13 mouse cellular contexts compared by ENCODE assay signal in the genomic region with DNA sequence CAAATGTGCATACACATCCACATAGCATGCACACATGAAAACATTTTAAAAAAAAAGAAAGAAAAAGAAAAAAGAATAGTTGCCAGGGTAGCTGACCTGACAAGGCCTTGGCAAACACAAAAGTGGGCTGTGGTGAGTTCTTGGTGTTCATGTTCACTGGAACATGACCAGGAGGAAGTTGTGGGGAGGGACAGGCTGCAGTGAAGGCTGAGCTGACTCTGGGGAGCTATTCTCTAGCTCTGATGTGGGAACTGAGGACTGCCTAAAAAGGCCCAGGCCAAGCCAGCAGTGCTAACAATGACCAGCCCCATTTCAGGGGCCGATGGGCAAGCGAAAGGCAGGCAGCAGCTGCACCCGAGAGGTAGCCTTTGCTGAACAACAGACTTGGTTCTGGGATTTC.
DNase-seq lines count a peak whose midpoint lies in the region; ATAC-seq and TF ChIP-seq lines count a peak whose summit lies in the region.
"Had no signal": no experiment of that assay in that cellular context is flagged by ENCODE, and none has a peak within 500 bp of the region (broad histone marks: within the 10 kb centered on the region; RNA-seq: fewer than 3 reads in every experiment).

No protein-coding gene starts in this region.

- no peak for DNase-seq in midbrain, embryonic 10.5 days (ENCODE audit: low spot score)
- peak; percentile 41 to 44 for DNase-seq in B cell, adult 2 months
- DNase-seq in Muller cell, postnatal 12 days (ENCODE audit: inconsistent ontology term), result peak; percentile 45
- no peak for DNase-seq in thymus, adult 2 months
- no peak for DNase-seq in T-cell, adult 2 months (ENCODE audit: low spot score)
- DNase-seq: adrenal gland, postnatal 25 days; heart, postnatal 10 days; right cerebral cortex, postnatal 4 days had no signal

- 0 out of 2 replicates have a peak overlapping the region, but pooled peaks have one; percentile 4 for H3K27ac ChIP-seq in midbrain, embryonic 10.5 days (replicated peaks)
- no peak overlapping the region for H3K27ac ChIP-seq in midbrain, embryonic 13.5 days
- H3K27ac ChIP-seq in macrophage, result peak overlapping the region; percentile 8; the same call in 1 of the 2 replicates
- H3K27ac ChIP-seq in thymus, adult 2 months (ENCODE audit: control insufficient read depth, insufficient read depth, low read length), result no peak overlapping the region
- H3K27ac ChIP-seq: embryonic facial prominence, embryonic 13.5 days; liver, embryonic 15.5 days; neural tube, embryonic 15.5 days had no signal

- H3K79me2 ChIP-seq in macrophage (ENCODE audit: inconsistent target), result peaks cover 94% of the 10 kb centered on the region

- H3K4me3 ChIP-seq in midbrain, embryonic 10.5 days, result no peak overlapping the region
- no peak overlapping the region for H3K4me3 ChIP-seq in midbrain, embryonic 13.5 days (replicated peaks)
- no peak overlapping the region for H3K4me3 ChIP-seq in macrophage (ENCODE audit: inconsistent target)
- no peak overlapping the region for H3K4me3 ChIP-seq in thymus, adult 2 months (ENCODE audit: control insufficient read depth, insufficient read depth, low read length)
- H3K4me3 ChIP-seq: embryonic facial prominence, embryonic 13.5 days; liver, embryonic 15.5 days; neural tube, embryonic 15.5 days had no signal

- H3K9ac ChIP-seq in midbrain, embryonic 13.5 days (replicated peaks), result no peak overlapping the region
- H3K9ac ChIP-seq: embryonic facial prominence, embryonic 13.5 days; liver, embryonic 15.5 days; neural tube, embryonic 15.5 days had no signal

- no peak overlapping the region for H3K4me2 ChIP-seq in midbrain, embryonic 13.5 days (replicated peaks)
- H3K4me2 ChIP-seq: embryonic facial prominence, embryonic 13.5 days; liver, embryonic 15.5 days; neural tube, embryonic 15.5 days had no signal

- H3K27me3 ChIP-seq in midbrain, embryonic 10.5 days (ENCODE audit: low read depth, poor library complexity, severe bottlenecking), result peaks cover 10% of the 10 kb centered on the region
- no peaks in the 10 kb centered on the region; the same call in 1 of the 2 replicates for H3K27me3 ChIP-seq in midbrain, embryonic 13.5 days
- no peaks in the 10 kb centered on the region for H3K27me3 ChIP-seq in thymus, adult 2 months (ENCODE audit: control insufficient read depth, insufficient read depth, low read length)
- H3K27me3 ChIP-seq: neural tube, embryonic 15.5 days had no signal

- peaks cover 22% of the 10 kb centered on the region for H3K4me1 ChIP-seq in midbrain, embryonic 10.5 days
- no peaks in the 10 kb centered on the region; the same call in 1 of the 2 replicates for H3K4me1 ChIP-seq in midbrain, embryonic 13.5 days (replicated peaks)
- no peaks in the 10 kb centered on the region for H3K4me1 ChIP-seq in thymus, adult 2 months (replicated peaks; ENCODE audit: control insufficient read depth, insufficient read depth, low read length)

- WGBS in midbrain, embryonic 10.5 days, result 62% methylated on average over 3 of the region's 3 CpGs
- WGBS in midbrain, embryonic 13.5 days, result 55% methylated on average over 3 of the region's 3 CpGs
- 49% methylated on average over 3 of the region's 3 CpGs for WGBS in macrophage (ENCODE audit: missing documents)
- WGBS in thymus, adult 2 months, result 52% methylated on average over 3 of the region's 3 CpGs

- no peak for TF ChIP-seq CTCF in thymus, adult 2 months (IDR thresholded peaks at IDR 0.05; ENCODE audit: borderline replicate concordance, control insufficient read depth, extremely low read depth, insufficient read depth, low read length, poor library complexity)

- TF ChIP-seq POLR2A in thymus, adult 2 months (IDR thresholded peaks at IDR 0.05; ENCODE audit: control insufficient read depth, extremely low read depth, insufficient read depth, low read length, poor library complexity), result no peak

- H3K36me3 ChIP-seq in midbrain, embryonic 10.5 days, result no peaks in the 10 kb centered on the region
- H3K36me3 ChIP-seq in midbrain, embryonic 13.5 days, result no peaks in the 10 kb centered on the region
- H3K36me3 ChIP-seq in macrophage (ENCODE audit: inconsistent target), result no peaks in the 10 kb centered on the region
- no peaks in the 10 kb centered on the region for H3K36me3 ChIP-seq in thymus, adult 2 months (ENCODE audit: control insufficient read depth, insufficient read depth, low read length)
- H3K36me3 ChIP-seq: embryonic facial prominence, embryonic 13.5 days; liver, embryonic 15.5 days; neural tube, embryonic 15.5 days had no signal

- no peaks in the 10 kb centered on the region for H3K9me3 ChIP-seq in midbrain, embryonic 10.5 days (replicated peaks)
- H3K9me3 ChIP-seq in midbrain, embryonic 13.5 days, result no peaks in the 10 kb centered on the region
- H3K9me3 ChIP-seq: embryonic facial prominence, embryonic 13.5 days; liver, embryonic 15.5 days; neural tube, embryonic 15.5 days had no signal

- ATAC-seq in midbrain, embryonic 13.5 days, result no peak

Comparison
In these comparisons a context has a peak if more than half of its experiments do, and no peak if none do; other contexts are left out.
1. H3K27ac ChIP-seq: peak in midbrain, embryonic 10.5 days (single experiment) and macrophage (single experiment); none in midbrain, embryonic 13.5 days (single experiment) and thymus, adult 2 months (single experiment).
2. DNase-seq: peak in B cell, adult 2 months (2 of 2) and Muller cell, postnatal 12 days (single experiment); none in midbrain, embryonic 10.5 days (single experiment), thymus, adult 2 months (single experiment) and T-cell, adult 2 months (single experiment).